Mouse (Mus musculus) stomach, postnatal 0 days (tissue): ENCODE measurements around the gene Ccdc33. TPM values are rescaled to one million over a fixed set of nuclear protein-coding genes. Genes with fewer than 3 reads are reported as not detected.

Experiments used
- ATAC-seq: fragments of 200-750 bp; cut with Nextera tagmentation; 2 replicates; pipeline ENCODE4 v1.8.0; 2017; ENCODE audit not compliant: low FRiP score, low TSS enrichment
- DNase-seq: peaks from one replicate; pipeline ENCODE4 v3.0.0-alpha.2; 2016; ENCODE audit warnings: low spot score
- H3K27ac ChIP-seq: fragments of 300-500 bp; sonication (generic); replicated peaks from 2 replicates; pipeline ENCODE4 v1.5.1; 2014; ENCODE audit warnings: mild to moderate bottlenecking, control low read depth
- H3K27me3 ChIP-seq: fragments of 300-500 bp; sonication (generic); 2 replicates; pipeline ENCODE4 v1.6.1; 2014; ENCODE audit warnings: low read length; ENCODE audit not compliant: control insufficient read depth, insufficient read depth
- H3K36me3 ChIP-seq: fragments of 300-500 bp; sonication (generic); 2 replicates; pipeline ENCODE4 v1.6.1; 2014; ENCODE audit warnings: low read length, mixed read lengths; ENCODE audit not compliant: control insufficient read depth, insufficient read depth
- H3K4me1 ChIP-seq: fragments of 300-500 bp; sonication (generic); replicated peaks from 2 replicates; pipeline ENCODE4 v1.6.1; 2014; ENCODE audit warnings: antibody characterized with exemption; ENCODE audit not compliant: control insufficient read depth, insufficient read depth
- H3K4me2 ChIP-seq: fragments of 300-500 bp; sonication (generic); replicated peaks from 2 replicates; pipeline ENCODE4 v1.6.1; 2014; ENCODE audit warnings: low read depth, mild to moderate bottlenecking, control low read depth, moderate library complexity
- H3K4me3 ChIP-seq: fragments of 300-500 bp; sonication (generic); 2 replicates; pipeline ENCODE4 v1.5.1; 2014; ENCODE audit warnings: low read depth, low read length, control low read depth
- H3K9ac ChIP-seq: fragments of 300-500 bp; sonication (generic); 2 replicates; pipeline ENCODE4 v1.6.1; 2014; ENCODE audit warnings: mild to moderate bottlenecking, low read length, control low read depth, mixed read lengths
- H3K9me3 ChIP-seq: fragments of 300-500 bp; sonication (generic); 2 replicates; pipeline ENCODE4 v1.6.1; 2016; ENCODE audit warnings: low read length; ENCODE audit not compliant: control insufficient read depth
- CTCF ChIP-seq: IDR thresholded peaks from 2 replicates; pipeline ENCODE4 v1.5.1; 2016; ENCODE audit warnings: antibody characterized with exemption, low read depth, mild to moderate bottlenecking, moderate library complexity
- EP300 ChIP-seq: optimal IDR thresholded peaks from 2 replicates; pipeline ENCODE3; 2016; ENCODE audit warnings: antibody characterized with exemption
- WGBS: fragments of 180-500 bp; shearing (Covaris S2); extraction: QIAGEN DNeasy Blood & Tissue Kit; methylation state at CpG from one replicate; pipeline ENCODE4 v1.1.7; 2014; 5-methylcytosine and 5-hydroxymethylcytosine counted together
- polyA plus RNA-seq: library from polyadenylated mRNA; unstranded; fragments of >200 nt; fragmentation: Nextera tagmentation; extraction: Ambion mirVana; gene quantifications from 2 replicates; pipeline ENCODE4 v1.2.1, GENCODE M21; 2015

The Ccdc33 gene
- polyA plus RNA-seq, 1 experiment from 2014 or later, result not detected

DNA sequence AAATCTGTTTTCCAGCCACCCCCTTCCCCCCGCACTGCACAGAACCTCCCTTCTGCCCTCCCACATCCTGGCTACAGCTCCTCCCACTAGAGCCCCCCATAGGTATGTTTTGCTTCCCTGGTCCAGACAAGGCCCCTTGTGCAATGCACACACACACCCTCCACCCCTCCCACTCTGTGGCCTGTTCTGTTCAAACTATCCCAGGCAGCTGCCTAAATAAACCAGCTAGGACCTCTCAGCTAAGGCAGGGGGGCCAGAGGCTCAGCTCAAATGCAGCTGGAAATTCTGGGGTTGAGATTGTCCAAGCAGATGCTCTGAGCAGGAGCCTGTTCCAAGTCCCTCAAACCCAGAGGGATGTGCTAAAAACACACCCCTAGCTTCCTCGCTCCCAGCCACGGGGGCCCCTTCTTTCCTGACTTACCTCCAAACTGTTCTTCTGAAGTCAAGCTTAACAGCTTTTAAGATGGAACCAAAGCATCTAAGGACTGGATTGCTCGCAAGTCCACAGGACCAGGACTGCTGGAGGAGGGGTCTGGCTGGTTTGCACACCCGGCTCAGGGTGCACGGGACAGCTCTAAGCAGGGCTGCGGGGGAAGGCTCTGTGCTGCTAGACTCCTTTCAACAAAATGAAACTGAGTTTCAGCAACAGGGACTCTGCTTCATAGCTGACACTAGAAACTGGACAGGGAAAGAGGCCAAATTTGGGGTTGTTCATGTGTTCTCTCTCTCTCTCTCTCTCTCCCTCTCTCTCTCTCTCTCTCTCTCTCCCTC is 40.1 kb upstream of the Ccdc33 start:
- Histone ChIP-seq H3K27ac (peak overlapping the region; percentile 94), H3K27me3 (no peaks in the 10 kb centered on the region), H3K9me3 (no peaks in the 10 kb centered on the region), H3K9ac (peak overlapping the region; percentile 47), H3K4me3 (peak overlapping the region; percentile 34), H3K4me1 (peaks cover 2% of the 10 kb centered on the region), H3K4me2 (peak overlapping the region; percentile 64), H3K36me3 (no peaks in the 10 kb centered on the region)
- ATAC-seq (peak; percentile 83), DNase-seq (peak; percentile 54)
- WGBS, result 11% methylated on average over 7 of the region's 7 CpGs
- TF ChIP-seq CTCF (no peak), EP300 (peak; percentile 56)

DNA sequence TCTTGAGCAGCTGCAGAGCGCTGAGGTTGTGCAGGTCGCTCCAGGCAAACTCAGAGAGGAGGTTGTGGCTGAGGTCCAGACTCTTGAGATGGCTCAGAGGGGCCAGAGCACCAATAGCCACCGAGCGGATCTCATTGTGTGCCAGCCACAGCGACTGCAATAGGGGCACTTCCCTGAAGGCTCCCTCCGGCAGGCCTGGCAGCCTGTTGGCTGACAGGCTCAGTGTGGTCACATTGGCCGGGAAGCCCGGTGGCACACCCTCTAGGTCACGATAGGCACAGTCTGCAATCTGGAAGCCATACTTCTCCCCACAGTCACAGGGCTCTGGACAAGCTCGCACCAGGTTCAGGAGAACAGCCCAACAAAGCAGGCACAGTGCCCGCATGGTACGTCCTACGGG is 39.2 kb upstream of the Ccdc33 start:
- TF ChIP-seq EP300, result no peak
- TF ChIP-seq CTCF, result no peak
- Histone ChIP-seq H3K4me2 (peak overlapping the region; percentile 64), H3K9ac (peak overlapping the region; percentile 47), H3K36me3 (no peaks in the 10 kb centered on the region), H3K27ac (peak overlapping the region; percentile 94), H3K4me3 (peak overlapping the region; percentile 34), H3K9me3 (no peaks in the 10 kb centered on the region), H3K27me3 (no peaks in the 10 kb centered on the region), H3K4me1 (peaks cover 5% of the 10 kb centered on the region)
- ATAC-seq, result no peak
- no peak for DNase-seq
- WGBS, result 51% methylated on average over 13 of the region's 13 CpGs

DNA sequence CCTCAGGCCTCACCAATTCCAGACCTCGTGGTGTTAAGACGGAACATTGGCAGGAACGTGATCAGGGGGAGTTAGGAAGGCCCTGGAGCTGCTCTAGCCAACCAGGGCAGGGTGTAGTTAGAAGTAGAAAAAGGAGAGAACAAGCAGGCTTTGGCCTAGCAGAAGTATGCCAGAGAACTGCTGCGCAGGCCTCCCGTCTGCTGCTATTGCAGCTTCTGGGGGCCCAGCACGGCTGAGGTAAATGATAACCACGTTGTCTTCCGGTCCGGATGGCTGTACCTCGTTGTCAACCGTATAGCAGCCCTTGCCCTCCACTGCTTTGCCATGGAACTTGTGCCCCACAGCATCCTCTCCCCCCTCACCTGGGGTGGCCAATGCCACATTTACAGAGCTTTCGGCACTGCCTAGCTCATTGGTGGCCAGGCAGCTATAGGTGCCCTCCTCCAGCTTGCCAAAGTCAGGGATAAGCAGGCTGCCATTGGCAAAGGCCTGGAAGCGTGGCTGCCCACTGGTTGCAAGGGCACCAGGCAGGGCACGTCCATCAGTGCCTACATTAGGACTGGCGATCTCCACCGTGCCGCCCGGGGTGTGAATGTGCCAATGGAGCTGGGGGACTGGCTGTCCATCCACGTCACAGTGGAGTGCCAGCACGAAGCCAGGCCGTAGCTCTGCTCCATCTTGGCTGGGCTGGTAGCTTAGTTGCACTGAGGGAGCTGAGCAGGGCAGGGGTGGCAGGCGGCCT is 38.4 kb upstream of the Ccdc33 start:
- TF ChIP-seq EP300 (no peak), CTCF (no peak)
- peak overlapping the region; percentile 34 for H3K4me3 ChIP-seq

DNA sequence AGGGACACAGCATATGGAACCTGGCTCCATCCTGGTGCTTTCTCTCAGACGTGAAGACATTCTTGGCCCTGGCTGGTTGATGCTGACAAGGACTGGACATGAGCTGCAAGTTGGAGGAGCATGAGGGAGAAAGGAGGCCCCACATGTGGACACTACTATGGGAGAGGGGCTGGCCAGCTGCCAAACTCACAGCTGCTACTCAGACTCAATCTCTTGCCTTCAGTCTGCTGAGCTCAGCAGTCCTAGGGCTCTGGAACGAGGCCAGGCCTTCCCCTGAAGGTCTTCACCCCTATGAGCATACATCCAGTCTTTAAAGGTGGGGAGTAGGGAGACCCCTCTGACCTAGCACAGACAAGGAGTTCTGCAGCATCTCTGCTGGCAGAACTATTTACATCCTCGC is 36.7 kb upstream of the Ccdc33 start:
- Histone ChIP-seq H3K4me3 (no peak overlapping the region), H3K4me2 (no peak overlapping the region)
- no peak for ATAC-seq

More for the DNA sequence above, 38.4 kb upstream of the Ccdc33 start:
- Histone ChIP-seq H3K36me3 (no peaks in the 10 kb centered on the region), H3K27ac (peak overlapping the region; percentile 94; the same call in 1 of the 2 replicates), H3K4me1 (peaks cover 5% of the 10 kb centered on the region), H3K4me2 (peak overlapping the region; percentile 64), H3K9me3 (no peaks in the 10 kb centered on the region), H3K9ac (peak overlapping the region; percentile 47), H3K27me3 (no peaks in the 10 kb centered on the region)
- ATAC-seq, result no peak
- no peak for DNase-seq
- WGBS, result 82% methylated on average over 22 of the region's 22 CpGs

DNA sequence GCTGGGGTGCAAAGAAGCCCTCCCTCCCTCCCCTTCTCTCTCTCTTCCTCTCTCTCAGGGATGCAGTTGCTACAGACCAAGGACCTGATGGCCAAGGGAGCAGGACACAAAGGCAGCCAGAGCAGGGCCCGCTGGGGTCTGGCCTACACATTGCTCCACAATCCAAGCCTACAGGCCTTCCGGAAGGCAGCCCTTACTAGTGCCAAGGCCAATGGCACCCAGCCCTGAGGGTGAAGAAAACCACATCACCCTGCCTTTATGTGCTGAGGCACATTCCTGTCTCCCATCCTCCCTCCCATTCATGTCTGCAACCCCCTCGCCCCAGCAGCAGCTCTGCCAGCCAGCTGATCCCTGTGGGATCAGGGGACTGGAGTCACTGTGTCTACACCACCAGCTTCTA is 34.5 kb upstream of the Ccdc33 start:
- ATAC-seq, result no peak; the same call in 1 of the 2 replicates
- H3K27me3 ChIP-seq, result no peaks in the 10 kb centered on the region
- no peak for TF ChIP-seq CTCF
- TF ChIP-seq EP300, result no peak
- WGBS, result 41% methylated on average over 3 of the region's 3 CpGs
- H3K4me3 ChIP-seq, result no peak overlapping the region
- H3K27ac ChIP-seq, result peak overlapping the region; percentile 63
- no peak for DNase-seq
- peaks cover 5% of the 10 kb centered on the region for H3K4me1 ChIP-seq
- no peaks in the 10 kb centered on the region for H3K9me3 ChIP-seq
- no peak overlapping the region for H3K9ac ChIP-seq
- H3K36me3 ChIP-seq, result no peaks in the 10 kb centered on the region
- no peak overlapping the region for H3K4me2 ChIP-seq

More for the DNA sequence above, 36.7 kb upstream of the Ccdc33 start:
- WGBS, result 38% methylated on average over 3 of the region's 3 CpGs
- Histone ChIP-seq H3K27ac (0 out of 2 replicates have a peak overlapping the region, but pooled peaks have one; percentile 30), H3K9ac (no peak overlapping the region), H3K36me3 (no peaks in the 10 kb centered on the region), H3K9me3 (no peaks in the 10 kb centered on the region), H3K4me1 (peaks cover 5% of the 10 kb centered on the region), H3K27me3 (no peaks in the 10 kb centered on the region)
- TF ChIP-seq EP300 (no peak), CTCF (no peak)
- DNase-seq, result peak; percentile 37
